Mouse (Mus musculus): Measurements from ENCODE around the gene Gdf2.

The Gdf2 gene

DNA sequence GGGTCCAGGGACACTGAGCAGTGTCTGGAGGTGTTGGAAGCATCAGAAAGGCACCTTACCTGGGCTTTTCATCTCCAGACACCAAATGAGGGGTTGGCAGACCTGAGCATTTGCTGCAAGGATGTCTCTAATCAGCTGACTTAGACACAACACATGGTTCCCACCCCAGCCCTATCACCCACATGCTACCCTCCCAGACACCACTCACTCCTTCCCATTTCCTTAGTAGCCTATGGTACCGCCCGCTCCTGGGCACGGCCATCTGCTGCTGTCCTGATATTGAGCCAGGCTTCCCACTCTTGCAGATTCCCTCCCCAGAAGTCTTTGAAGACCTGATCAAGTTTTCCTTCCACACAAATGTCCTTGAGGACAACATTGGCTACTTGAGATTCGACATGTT lies 17.3 kb downstream of the Gdf2 start:
- DNase-seq (ENCODE audit: low spot score) = no peak

DNA sequence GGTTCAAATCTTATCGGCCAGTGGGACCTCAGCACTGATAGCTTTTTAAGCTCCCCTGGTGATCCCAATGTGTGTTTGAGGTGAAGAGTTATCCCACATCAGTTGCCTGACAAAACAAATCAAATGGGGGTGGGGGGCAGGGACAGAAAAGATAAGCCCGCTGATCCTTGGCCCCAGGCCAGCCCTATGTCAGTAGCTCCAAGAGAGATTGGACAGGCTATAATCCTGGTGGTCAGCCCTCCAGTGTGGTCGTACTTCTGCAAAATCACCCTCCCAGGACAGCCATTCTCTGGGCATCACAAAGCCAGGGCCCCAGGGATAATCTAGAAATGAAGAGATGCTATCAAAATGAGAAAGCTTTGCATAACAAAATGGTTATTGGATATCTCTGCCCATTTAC lies 18.0 kb downstream of the Gdf2 start:
- DNase-seq (ENCODE audit: low spot score) = no peak

DNA sequence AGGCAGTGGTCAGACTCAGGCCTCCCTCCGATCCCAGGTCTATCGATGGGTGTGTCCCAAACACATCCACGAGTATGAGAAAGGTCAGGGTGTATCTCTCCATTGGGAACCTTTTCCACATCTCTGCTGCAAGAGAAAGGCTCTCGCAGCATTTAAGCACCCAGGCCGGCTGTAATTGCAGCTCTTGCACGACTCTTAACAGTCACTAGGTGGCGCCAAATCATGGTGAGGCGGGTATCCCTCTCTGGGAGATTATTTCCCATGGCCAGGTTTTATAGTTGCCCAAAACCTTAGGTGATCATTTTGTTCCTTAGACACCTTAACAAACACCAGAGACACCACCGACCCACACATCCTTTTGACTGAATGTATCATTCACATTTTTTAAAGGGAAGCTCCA lies 18.5 kb downstream of the Gdf2 start:
- no peak for DNase-seq (ENCODE audit: low spot score)

DNA sequence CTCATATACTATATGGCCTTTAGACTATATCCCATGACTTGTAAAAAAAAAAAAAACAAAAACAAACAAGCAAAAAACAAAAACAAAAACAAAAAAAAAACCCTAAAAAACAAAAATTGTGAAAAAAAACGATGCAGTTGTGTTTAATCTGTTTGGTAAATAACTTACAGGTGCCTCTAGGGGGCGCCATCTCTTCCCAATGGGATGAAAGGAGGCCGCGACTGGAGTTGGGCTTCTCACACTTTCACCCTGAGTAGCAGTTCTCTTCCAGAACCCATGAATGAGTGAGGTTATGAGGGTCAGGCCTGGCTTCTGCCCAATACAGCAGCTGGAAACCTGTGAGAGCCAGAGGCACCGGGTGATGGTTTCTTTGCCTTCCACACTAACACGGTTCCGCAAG lies 24.8 kb downstream of the Gdf2 start:
- no peak for DNase-seq (ENCODE audit: low spot score)

DNA sequence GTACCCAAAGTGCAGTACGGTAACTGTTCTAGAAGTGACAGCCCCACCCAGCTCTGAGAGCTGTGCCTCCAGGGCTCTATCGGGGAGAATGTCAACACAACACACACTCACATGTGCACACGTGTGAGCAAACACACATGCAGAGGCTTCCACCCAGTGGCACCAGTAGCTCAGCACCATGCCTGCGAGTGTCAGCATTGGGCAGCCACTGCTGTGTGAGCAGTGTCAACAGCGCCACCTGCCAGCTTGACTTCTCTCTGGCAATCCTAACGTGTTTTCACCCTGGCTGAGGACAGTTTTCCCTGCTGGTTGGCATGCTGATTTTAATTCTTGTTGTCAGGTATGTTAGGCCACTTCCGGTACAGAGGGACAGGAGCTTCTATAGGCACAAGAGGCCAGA lies 31.8 kb downstream of the Gdf2 start:
- DNase-seq (ENCODE audit: low spot score) = no peak

DNA sequence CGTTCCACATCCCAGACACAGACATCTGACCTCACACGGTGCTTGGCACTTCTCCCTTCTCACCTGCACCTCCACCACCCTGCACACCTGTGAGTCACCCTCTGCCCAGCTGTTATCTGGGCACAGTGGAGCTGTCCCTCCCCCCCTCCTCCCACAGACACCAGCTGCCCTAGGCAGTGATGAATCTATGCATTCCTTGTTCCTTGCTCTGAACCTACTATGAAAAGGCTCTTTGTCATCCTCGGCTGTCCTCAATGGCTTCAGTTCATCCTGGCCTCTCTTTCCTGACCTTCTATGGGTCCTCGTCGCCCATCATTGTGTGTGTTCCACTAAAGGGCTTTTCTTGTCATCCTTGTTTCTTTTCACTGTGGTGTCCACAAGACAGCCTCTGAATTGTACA lies 33.9 kb downstream of the Gdf2 start:
- DNase-seq (ENCODE audit: low spot score) = no peak

DNA sequence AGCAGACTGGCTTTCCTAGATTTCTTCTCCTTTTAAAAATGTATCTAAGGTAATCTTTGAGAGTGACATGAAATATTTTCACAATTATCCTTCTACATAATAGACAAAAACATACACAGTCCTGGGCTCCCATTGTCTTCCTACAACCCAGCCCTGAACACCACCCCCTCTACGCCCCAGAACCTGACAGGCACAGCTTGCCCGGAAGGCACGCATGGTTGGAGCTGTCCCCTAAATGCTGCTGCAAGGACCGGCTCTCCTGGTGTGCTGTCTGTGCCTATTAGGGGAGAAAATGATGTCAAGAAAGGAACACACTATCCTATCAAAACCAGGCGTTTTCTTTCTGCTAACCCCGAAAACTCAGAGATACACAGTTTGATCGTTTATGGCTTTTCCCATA lies 36.9 kb downstream of the Gdf2 start:
- DNase-seq (ENCODE audit: low spot score) = no peak

DNA sequence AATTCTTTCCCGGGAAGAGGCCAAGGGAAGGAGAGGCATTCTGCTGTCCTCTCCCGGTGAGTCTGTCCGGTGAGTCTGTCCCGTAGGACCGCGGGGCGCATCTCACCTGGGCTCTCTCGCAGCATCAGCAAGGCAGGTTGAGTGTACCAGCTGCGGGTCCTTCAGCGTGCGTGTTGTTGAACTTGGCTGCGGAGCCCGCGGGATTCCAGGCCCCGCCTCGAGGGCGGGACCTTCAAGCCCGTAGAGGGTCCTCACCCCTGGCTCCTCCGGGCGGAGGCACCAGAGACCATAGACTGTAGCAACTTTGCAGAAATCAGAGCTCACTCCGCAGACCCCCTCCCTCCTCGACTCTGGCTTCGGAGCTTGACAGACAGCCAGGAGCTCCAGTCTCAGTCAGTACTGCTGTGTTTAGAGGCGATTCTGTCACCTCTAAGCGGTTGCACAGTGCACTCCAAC lies 37.8 kb downstream of the Gdf2 start, which contains the start of gene Zfp488:
TSS of gene Zfp488 (minus strand) at position 161 of the 456 bp plus-strand sequence.
- no peak for DNase-seq (ENCODE audit: low spot score)

DNA sequence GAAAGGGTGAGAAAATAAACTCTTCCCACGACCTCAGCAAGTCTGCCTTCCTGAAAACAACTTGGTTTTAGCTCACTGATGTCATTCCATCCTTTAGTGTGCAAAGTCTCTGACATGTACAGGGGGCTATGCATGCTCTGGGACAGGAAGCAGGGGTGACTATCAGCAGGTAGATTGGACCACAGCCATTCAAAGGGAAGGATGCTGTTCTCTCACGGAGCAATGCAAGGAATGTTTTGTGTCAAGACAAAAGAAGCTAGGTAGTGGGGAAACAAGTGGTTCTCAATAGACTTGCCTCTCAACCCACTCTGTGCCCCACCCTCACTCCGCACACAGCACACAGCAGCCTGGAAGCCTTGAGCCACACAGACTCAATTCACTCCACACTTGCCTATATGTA lies 48.4 kb downstream of the Gdf2 start:
- DNase-seq (ENCODE audit: low spot score) = no peak

DNA sequence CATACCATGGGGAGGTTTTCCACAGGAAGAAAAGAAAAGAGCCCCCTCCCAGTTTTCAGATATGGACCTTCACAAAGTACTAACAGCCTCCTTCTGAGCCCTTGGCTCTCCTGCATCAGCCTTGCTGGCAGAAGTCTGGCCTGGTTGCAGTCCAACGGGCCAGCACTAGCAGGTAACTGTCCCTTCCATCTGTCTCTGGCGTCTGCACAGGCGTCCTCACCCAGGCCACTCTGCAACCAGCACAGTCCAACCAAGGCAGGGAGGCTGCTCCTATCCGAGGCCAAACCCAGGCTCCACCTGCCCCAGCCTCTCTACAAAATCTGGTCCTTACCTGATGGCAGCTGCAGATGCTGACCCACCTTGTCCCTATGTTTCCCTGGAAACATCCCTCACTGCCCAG lies 51.1 kb downstream of the Gdf2 start:
- no peak for DNase-seq (ENCODE audit: low spot score)

DNA sequence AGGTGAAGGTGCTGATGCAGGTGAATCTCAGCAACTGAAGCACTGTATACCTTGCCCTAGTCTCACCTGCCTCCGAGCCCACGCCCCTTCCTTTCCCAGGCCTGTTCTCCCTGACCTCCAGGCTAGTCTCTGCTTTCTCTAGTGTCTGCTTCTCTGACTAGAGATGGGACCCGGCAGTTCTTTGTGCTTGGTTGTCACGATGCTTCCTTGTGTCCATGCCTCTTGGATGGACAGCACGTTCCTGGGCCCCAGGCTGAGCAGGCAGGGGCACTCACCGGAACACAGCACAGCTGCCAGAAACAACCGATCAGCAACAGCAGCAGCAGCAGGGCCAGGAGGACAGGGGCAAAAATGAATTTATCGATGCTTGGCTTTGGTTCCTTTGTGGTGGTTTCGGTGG lies 52.2 kb downstream of the Gdf2 start:
- no peak for DNase-seq (ENCODE audit: low spot score)

DNA sequence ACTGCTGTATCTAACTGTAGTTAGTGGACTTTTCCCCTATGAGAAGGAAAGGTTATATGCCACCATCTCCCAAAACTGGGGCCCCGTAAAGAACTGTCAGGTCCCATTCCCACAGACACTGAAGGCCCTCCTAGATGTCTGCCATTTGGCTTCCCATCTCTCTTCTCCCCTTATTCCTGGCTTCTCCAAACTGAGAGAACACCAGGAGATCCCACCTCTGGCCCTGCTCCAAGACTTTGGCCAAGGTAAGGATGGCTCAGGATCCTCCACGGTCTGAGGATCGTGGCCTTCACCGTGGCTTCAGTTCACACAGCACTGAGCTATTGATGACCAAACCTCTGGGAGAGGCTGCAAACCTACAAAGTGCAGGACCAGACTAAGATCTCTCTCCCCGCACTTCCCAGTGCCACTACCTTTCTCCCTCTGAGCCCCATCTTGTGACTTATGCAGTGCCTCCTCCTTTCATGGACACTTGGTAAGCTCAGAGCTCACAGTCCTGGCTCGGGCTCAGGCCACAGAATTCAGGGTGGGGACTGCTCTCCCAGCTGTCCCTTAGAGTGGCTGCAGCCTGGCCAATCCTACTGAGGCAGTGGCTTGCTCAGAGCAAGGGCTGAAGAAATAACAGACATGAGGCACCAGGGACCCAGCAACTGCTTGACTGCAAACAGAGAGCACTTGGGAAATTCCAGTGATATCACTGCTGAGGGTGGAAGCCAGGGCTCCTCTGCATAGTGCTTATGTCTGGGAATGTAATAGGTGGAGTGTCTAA lies 52.9 kb downstream of the Gdf2 start:
- no peak for DNase-seq (ENCODE audit: low spot score)
